Mouse (Mus musculus) gastrocnemius, adult 2 months (tissue): ENCODE measurements around the gene Maml3. TPM values are rescaled to one million over a fixed set of nuclear protein-coding genes. Genes with fewer than 3 reads are reported as not detected.

Experiments
- DNase-seq: peaks from one replicate; pipeline ENCODE4 v3.0.0; 2022
- H3K27ac ChIP-seq: fragments of 200-600 bp; 2 replicates; pipeline ENCODE4 v1.8.1; 2022; ENCODE audit warnings: mild to moderate bottlenecking
- H3K4me3 ChIP-seq: fragments of 200-600 bp; 2 replicates; pipeline ENCODE4 v1.8.1; 2022; ENCODE audit warnings: mild to moderate bottlenecking, moderate library complexity
- CTCF ChIP-seq: fragments of 200-600 bp; IDR thresholded peaks from 2 replicates; pipeline ENCODE4 v1.8.1; 2022; ENCODE audit warnings: antibody characterized with exemption, mild to moderate bottlenecking, moderate library complexity
- intact Hi-C: fragments of 180-260 bp; cut with DNase I; formaldehyde crosslinking; loops from one replicate; pipeline ENCODE4 v1.15.1; 2025
- total RNA-seq, 2 experiments: library from RNA; stranded (reverse); gene quantifications; 2 replicates each; pipeline ENCODE4 v1.2.3; 2021

The Maml3 gene
- total RNA-seq, 2 experiments from 2014 or later, result 2.0 to 2.5 TPM

- Histone ChIP-seq H3K4me3 (no peak overlapping the region), H3K27ac (no peak overlapping the region)
- TF ChIP-seq CTCF, result no peak
- no peak for DNase-seq
- intact Hi-C loops, result no loop called here
Observed at GRCm38 (mm10) chr3:51925758-51926157, 179.1 kb downstream of the Maml3 start.

GRCm38 (mm10) chr3:51924636-51925035, 180.2 kb downstream of the Maml3 start:
- no peak for TF ChIP-seq CTCF
- DNase-seq, result no peak
- H3K27ac ChIP-seq, result no peak overlapping the region
- H3K4me3 ChIP-seq, result no peak overlapping the region
- intact Hi-C loops, result no loop called here

DNA sequence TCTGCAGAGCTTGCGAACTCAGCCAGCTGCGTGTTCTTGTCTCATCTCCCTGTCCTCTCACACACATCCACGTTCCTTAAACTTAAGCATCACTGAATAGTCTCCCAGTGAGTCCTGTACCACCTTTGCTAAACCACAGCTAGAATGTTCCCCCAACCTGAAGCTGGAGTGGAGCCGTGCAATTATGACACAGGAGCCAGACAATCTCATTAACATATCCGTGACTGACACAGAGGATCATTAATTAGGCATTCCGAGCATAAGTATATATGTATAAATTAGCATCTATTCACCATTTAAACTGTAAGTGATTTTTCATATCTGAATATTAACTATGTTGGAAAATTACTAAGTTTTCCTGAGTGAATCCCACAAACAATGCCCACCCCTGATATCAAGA, 181.1 kb downstream of the Maml3 start:
- TF ChIP-seq CTCF, result no peak
- intact Hi-C loops, result no loop called here

DNA sequence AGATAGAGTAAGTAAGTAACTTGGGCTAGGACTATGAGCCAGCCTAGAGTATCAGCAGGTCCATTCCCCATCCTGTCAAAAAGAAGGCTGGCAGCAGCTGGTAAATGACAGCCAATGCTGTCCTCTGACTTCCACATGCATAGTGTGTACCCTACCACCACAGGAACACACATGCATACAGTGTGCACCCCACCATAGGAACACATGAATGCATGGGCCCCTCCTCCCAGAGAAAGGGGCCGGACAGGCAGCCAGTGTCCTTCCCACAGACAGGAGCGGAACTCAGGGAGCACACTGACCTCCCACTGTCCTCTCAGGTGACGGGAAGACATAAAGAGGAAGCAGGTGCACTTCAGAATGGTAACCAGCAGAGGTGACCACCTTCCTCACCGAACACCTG, 188.0 kb downstream of the Maml3 start:
- Histone ChIP-seq H3K4me3 (no peak overlapping the region), H3K27ac (no peak overlapping the region)
- no peak for TF ChIP-seq CTCF
- DNase-seq, result no peak
- intact Hi-C loops, result no loop called here

More for the DNA sequence above, 181.1 kb downstream of the Maml3 start:
- H3K4me3 ChIP-seq, result no peak overlapping the region
- DNase-seq, result no peak
- no peak overlapping the region for H3K27ac ChIP-seq

DNA sequence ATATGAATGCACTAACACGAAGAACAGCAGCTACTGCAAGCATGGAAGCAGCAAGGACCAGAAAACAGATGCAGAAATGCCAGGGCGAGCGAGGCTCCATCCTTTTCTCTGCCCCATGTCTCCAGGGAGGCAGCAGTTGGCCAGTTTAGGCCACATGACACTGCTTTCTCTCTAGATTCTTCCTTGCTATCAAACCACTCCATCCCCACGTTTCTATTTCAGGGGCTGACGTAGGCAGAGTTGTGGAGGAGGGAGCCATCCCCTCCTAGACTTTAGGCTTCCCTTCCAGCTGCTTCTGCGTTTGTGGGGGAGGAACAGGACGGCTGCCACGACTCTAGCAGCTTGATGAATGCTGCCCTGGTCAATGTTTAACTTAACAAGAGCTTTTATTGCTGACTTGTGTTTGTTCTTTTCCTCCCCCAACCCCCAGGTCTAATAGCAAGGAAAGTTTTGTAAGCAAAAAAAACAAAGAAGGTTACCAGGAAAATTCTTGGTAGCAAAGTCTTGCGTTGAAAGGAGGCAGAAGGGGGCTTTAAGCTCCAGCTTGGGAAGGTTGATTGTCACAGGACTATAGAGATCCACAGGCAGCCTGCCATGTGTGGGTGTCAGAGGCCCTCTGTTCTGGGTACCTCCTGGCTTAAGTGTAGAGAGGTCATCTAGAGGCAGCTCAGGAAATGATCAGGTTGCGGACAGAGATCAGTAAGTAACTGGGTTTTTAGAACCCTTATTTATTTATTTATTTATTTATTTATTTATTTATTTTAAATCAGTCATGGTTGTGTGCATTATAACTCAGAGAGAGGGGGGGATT, 188.6 kb downstream of the Maml3 start:
- no peak for TF ChIP-seq CTCF
- H3K27ac ChIP-seq, result peak overlapping the region; percentile 55
- DNase-seq, result peak; percentile 41
- H3K4me3 ChIP-seq, result no peak overlapping the region
- intact Hi-C loops, result no loop called here

- intact Hi-C loops, result no loop called here
- DNase-seq, result no peak
- Histone ChIP-seq H3K27ac (peak overlapping the region; percentile 55; the same call in 1 of the 2 replicates), H3K4me3 (no peak overlapping the region)
- TF ChIP-seq CTCF, result no peak
Observed at GRCm38 (mm10) chr3:51915415-51915814, 189.5 kb downstream of the Maml3 start.

DNA sequence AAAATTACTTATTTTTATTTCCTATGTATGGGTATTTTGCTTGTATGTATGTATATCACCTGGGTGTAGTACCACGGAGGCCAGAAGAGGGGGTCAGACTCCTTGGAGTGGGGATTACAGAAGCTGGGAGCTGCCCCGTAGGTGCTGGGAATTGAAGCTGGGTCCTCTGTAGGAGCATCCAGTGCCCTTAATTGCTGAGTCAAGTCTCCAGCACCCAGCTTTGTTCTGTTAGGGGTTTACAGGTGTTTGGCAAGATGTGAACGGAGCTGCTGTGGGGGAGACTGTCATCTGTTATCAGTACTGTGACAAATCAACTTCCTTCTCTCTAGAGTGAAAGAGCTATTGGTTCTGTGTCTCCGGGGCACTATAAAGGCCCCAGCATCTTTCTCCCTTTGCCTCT, 190.0 kb downstream of the Maml3 start:
- no peak for DNase-seq
- Histone ChIP-seq H3K27ac (0 out of 2 replicates have a peak overlapping the region, but pooled peaks have one; percentile 55), H3K4me3 (no peak overlapping the region)
- intact Hi-C loops, result no loop called here
- TF ChIP-seq CTCF, result no peak

DNA sequence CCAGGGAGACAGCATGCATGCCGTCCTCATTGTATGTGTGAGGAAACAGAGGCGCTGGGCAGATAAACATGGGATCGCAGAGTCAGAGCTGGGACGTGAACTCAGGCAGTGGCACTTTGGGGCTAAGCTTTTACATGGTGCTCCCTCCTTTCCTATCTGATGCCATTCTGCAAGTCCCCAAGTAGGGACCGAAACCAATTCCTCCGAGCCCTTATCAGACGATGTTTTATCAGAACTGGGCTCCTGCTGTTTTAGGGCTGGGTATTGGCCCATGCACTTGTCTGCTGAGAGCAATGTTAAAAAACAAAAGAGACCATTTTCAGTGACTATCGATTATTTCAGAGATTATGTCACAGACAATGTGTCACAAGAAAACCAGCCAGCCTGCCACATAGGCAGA, 191.4 kb downstream of the Maml3 start:
- intact Hi-C loops, result no loop called here
- no peak for TF ChIP-seq CTCF
- DNase-seq, result no peak
- H3K4me3 ChIP-seq, result no peak overlapping the region
- H3K27ac ChIP-seq, result no peak overlapping the region

DNA sequence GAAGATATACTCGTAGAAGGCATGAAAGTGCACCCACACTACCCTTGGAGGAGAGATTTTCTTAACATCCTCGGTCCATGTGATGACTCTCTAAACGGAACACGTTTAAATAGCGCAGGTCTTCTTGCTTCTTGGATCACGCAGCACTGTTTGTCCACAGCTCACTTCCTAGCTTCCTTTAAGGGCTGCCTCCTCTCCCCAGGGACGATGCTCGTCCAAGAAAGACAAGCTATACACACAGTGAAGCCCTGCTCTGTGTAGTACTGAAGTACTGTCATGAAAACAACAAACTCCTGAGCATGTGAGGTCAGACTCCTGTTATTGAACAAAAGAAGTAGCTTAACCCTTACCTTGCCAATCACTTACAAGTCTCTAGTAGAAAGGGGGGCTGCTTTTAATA, 192.7 kb downstream of the Maml3 start:
- DNase-seq, result peak; percentile 58
- no peak overlapping the region for H3K27ac ChIP-seq
- H3K4me3 ChIP-seq, result peak overlapping the region; percentile 41; the same call in 1 of the 2 replicates
- intact Hi-C loops, result no loop called here
- TF ChIP-seq CTCF, result no peak

DNA sequence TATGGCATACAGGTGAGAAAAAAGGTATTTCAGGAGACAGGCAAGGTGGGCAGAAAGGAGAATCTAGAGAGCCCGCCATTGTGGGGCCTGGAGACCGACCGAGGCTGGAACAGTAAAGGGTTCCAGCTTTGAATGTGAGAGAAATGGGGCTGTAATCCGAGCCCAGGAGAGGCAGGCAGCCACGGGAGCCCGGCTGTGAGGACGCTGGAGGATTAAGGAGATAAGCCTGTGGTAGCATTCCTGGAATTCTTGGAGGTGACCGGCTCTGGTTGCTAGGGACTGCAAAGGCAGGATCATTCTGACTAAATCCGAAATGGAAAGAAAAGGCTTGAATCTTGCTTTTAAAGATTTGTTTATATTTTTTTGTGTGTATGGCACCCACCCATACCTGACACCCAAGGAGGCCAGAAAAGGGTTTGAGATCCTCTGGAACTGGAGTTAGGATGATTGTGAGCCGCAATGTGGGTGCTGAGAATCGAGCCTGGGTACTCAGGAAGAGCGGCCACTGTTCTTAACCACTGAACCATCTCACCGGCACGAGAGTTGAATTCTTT, 196.4 kb downstream of the Maml3 start:
- intact Hi-C loops, result no loop called here
- no peak overlapping the region for H3K27ac ChIP-seq
- no peak for DNase-seq
- TF ChIP-seq CTCF, result no peak
- H3K4me3 ChIP-seq, result no peak overlapping the region

GRCm38 (mm10) chr3:51907113-51907860, 197.6 kb downstream of the Maml3 start:
- Histone ChIP-seq H3K27ac (no peak overlapping the region), H3K4me3 (no peak overlapping the region)
- intact Hi-C loops, result no loop called here
- TF ChIP-seq CTCF, result no peak
- no peak for DNase-seq

DNA sequence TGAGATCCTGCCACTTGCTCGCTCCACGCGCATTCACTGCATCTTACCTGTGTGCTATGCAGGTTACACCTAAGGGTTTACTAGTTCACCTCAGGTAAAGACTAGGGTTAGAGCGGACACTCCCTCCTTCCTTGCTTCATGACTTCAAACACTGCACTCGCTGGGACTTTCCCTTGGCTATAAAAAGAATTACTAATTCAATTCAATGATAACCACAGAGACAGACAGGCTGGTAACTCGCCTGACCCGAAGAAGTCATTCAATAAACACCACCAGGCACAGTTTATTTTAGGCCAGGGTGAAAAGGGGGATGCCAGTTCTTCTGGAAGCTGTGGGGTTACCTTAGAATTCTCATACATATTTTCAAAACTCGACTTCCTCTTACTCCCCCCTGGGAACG, 199.0 kb downstream of the Maml3 start:
- intact Hi-C loops, result no loop called here
- Histone ChIP-seq H3K27ac (no peak overlapping the region), H3K4me3 (no peak overlapping the region)
- DNase-seq, result no peak
- no peak for TF ChIP-seq CTCF

GRCm38 (mm10) chr3:51904357-51904855, 200.5 kb downstream of the Maml3 start:
- H3K4me3 ChIP-seq, result no peak overlapping the region
- H3K27ac ChIP-seq, result no peak overlapping the region
- no peak for DNase-seq
- TF ChIP-seq CTCF, result no peak
- intact Hi-C loops, result no loop called here
